Mouse (Mus musculus) kidney, postnatal 0 days (tissue): ENCODE results near the gene Phc2. TPM values are rescaled to one million over a fixed set of nuclear protein-coding genes. Genes with fewer than 3 reads are reported as not detected.

ENCODE experiments used
- ATAC-seq: fragments of 200-750 bp; cut with Nextera tagmentation; replicated peaks from 2 replicates; pipeline ENCODE4 v1.8.0; 2017; ENCODE audit warnings: low read depth, moderate number of reproducible peaks, moderate TSS enrichment, moderate library complexity; ENCODE audit not compliant: low FRiP score
- DNase-seq: peaks from one replicate; pipeline ENCODE4 v3.0.0-alpha.2; 2016; ENCODE audit warnings: low spot score
- H3K27ac ChIP-seq: fragments of 300-500 bp; sonication (generic); 2 replicates; pipeline ENCODE4 v1.5.1; 2014; ENCODE audit warnings: mild to moderate bottlenecking
- H3K27me3 ChIP-seq: fragments of 300-500 bp; sonication (generic); 2 replicates; pipeline ENCODE4 v1.6.1; 2014; ENCODE audit warnings: low read length, mixed read lengths; ENCODE audit not compliant: insufficient read depth
- H3K36me3 ChIP-seq: fragments of 300-500 bp; sonication (generic); 2 replicates; pipeline ENCODE4 v1.6.1; 2014; ENCODE audit warnings: low read length, mixed read lengths; ENCODE audit not compliant: insufficient read depth
- H3K4me1 ChIP-seq: fragments of 300-500 bp; sonication (generic); replicated peaks from 2 replicates; pipeline ENCODE4 v1.6.1; 2014; ENCODE audit warnings: antibody characterized with exemption, low read length, mixed read lengths; ENCODE audit not compliant: insufficient read depth
- H3K4me2 ChIP-seq: fragments of 300-500 bp; sonication (generic); 2 replicates; pipeline ENCODE4 v1.6.1; 2014; ENCODE audit warnings: mild to moderate bottlenecking, low read length, moderate library complexity, mixed read lengths
- H3K4me3 ChIP-seq: fragments of 300-500 bp; sonication (generic); replicated peaks from 2 replicates; pipeline ENCODE4 v1.5.1; 2014; ENCODE audit warnings: low read depth, low read length
- H3K9ac ChIP-seq: fragments of 300-500 bp; sonication (generic); 2 replicates; pipeline ENCODE4 v1.6.1; 2014; ENCODE audit warnings: low read depth, low read length
- H3K9me3 ChIP-seq: fragments of 300-500 bp; sonication (generic); replicated peaks from 2 replicates; pipeline ENCODE4 v1.6.1; 2016; ENCODE audit warnings: low read length, inconsistent platforms, mixed read lengths
- CTCF ChIP-seq: IDR thresholded peaks from 2 replicates; pipeline ENCODE4 v1.5.1; 2016; ENCODE audit warnings: antibody characterized with exemption, low read depth, mild to moderate bottlenecking, moderate library complexity
- WGBS: fragments of 180-500 bp; shearing (Covaris S2); extraction: QIAGEN DNeasy Blood & Tissue Kit; methylation state at CpG from one replicate; pipeline ENCODE4 v1.1.7; 2014; 5-methylcytosine and 5-hydroxymethylcytosine counted together
- polyA plus RNA-seq: library from polyadenylated mRNA; unstranded; fragments of >200 nt; fragmentation: Nextera tagmentation; extraction: Ambion mirVana; gene quantifications from 2 replicates; pipeline ENCODE4 v1.2.1, GENCODE M21; 2015

Phc2 gene
- polyA plus RNA-seq, 1 experiment from 2014 or later: 71.7 TPM

GRCm38 (mm10) chr4:128760029-128760428, 105.5 kb downstream of the Phc2 start:
- no peak overlapping the region for H3K4me2 ChIP-seq
- DNase-seq: no peak
- H3K9ac ChIP-seq: no peak overlapping the region
- no peaks in the 10 kb centered on the region for H3K27me3 ChIP-seq
- peaks cover 6% of the 10 kb centered on the region; the same call in 1 of the 2 replicates for H3K4me1 ChIP-seq
- ATAC-seq: no peak
- 94% methylated on average over 6 of the region's 6 CpGs for WGBS
- H3K27ac ChIP-seq: no peak overlapping the region
- H3K36me3 ChIP-seq: no peaks in the 10 kb centered on the region
- no peak overlapping the region for H3K4me3 ChIP-seq
- H3K9me3 ChIP-seq: no peaks in the 10 kb centered on the region
- TF ChIP-seq CTCF: no peak

GRCm38 (mm10) chr4:128766929-128767328, 112.4 kb downstream of the Phc2 start:
- Histone ChIP-seq H3K4me2 (no peak overlapping the region), H3K27ac (no peak overlapping the region), H3K4me3 (no peak overlapping the region), H3K27me3 (no peaks in the 10 kb centered on the region), H3K9ac (no peak overlapping the region), H3K9me3 (no peaks in the 10 kb centered on the region), H3K36me3 (no peaks in the 10 kb centered on the region), H3K4me1 (no peaks in the 10 kb centered on the region)
- no peak for ATAC-seq
- 93% methylated on average over 20 of the region's 20 CpGs for WGBS
- no peak for DNase-seq
- no peak for TF ChIP-seq CTCF

GRCm38 (mm10) chr4:128768120-128768519, 113.6 kb downstream of the Phc2 start:
- H3K27me3 ChIP-seq: no peaks in the 10 kb centered on the region
- H3K36me3 ChIP-seq: no peaks in the 10 kb centered on the region
- 76% methylated on average over 13 of the region's 13 CpGs for WGBS
- no peaks in the 10 kb centered on the region for H3K9me3 ChIP-seq
- no peak overlapping the region for H3K27ac ChIP-seq
- no peak overlapping the region for H3K9ac ChIP-seq
- DNase-seq (no peak), ATAC-seq (no peak)
- no peaks in the 10 kb centered on the region for H3K4me1 ChIP-seq
- no peak overlapping the region for H3K4me3 ChIP-seq
- no peak overlapping the region for H3K4me2 ChIP-seq
- no peak for TF ChIP-seq CTCF

GRCm38 (mm10) chr4:128769569-128770355, 115.3 kb downstream of the Phc2 start:
- Histone ChIP-seq H3K4me1 (no peaks in the 10 kb centered on the region), H3K4me3 (no peak overlapping the region), H3K9me3 (no peaks in the 10 kb centered on the region), H3K9ac (no peak overlapping the region), H3K27ac (0 out of 2 replicates have a peak overlapping the region, but pooled peaks have one; percentile 8), H3K4me2 (no peak overlapping the region), H3K27me3 (no peaks in the 10 kb centered on the region), H3K36me3 (peaks cover 13% of the 10 kb centered on the region; the same call in 1 of the 2 replicates)
- no peak for TF ChIP-seq CTCF
- DNase-seq (no peak), ATAC-seq (no peak)
- 65% methylated on average over 13 of the region's 13 CpGs for WGBS

GRCm38 (mm10) chr4:128770698-128771097, 116.2 kb downstream of the Phc2 start:
- H3K9me3 ChIP-seq: no peaks in the 10 kb centered on the region
- H3K27me3 ChIP-seq: no peaks in the 10 kb centered on the region
- DNase-seq (no peak), ATAC-seq (no peak)
- no peak overlapping the region for H3K4me2 ChIP-seq
- no peak overlapping the region for H3K9ac ChIP-seq
- no peaks in the 10 kb centered on the region for H3K4me1 ChIP-seq
- no peak for TF ChIP-seq CTCF
- peak overlapping the region; percentile 15; the same call in 1 of the 2 replicates for H3K27ac ChIP-seq
- WGBS: 70% methylated on average over 5 of the region's 5 CpGs
- H3K36me3 ChIP-seq: peaks cover 16% of the 10 kb centered on the region; the same call in 1 of the 2 replicates
- no peak overlapping the region for H3K4me3 ChIP-seq

- no peak for DNase-seq
- WGBS: 73% methylated on average over 11 of the region's 11 CpGs
- Histone ChIP-seq H3K4me2 (no peak overlapping the region), H3K9ac (no peak overlapping the region), H3K9me3 (no peaks in the 10 kb centered on the region), H3K27ac (no peak overlapping the region), H3K36me3 (peaks cover 40% of the 10 kb centered on the region), H3K4me1 (no peaks in the 10 kb centered on the region), H3K27me3 (no peaks in the 10 kb centered on the region), H3K4me3 (no peak overlapping the region)
- no peak for TF ChIP-seq CTCF
- ATAC-seq: no peak
Measured at GRCm38 (mm10) chr4:128773820-128774219, 119.3 kb downstream of the Phc2 start.
